Mouse (Mus musculus) intestine, embryonic 16.5 days (tissue): ENCODE measurements at regions not wholly inside any gene's neighbourhood (a gene's known extent, or its start where the extent isn't known, plus 50 kb on each side); places are given as distances from the start of the nearest gene placed in this dataset.
A peak's percentile ranks its signal among the peaks of the same experiment; 100 is the strongest.

Source experiments
- ATAC-seq: fragments of 200-750 bp; cut with Nextera tagmentation; 2 replicates; pipeline ENCODE4 v1.8.0; 2017; ENCODE audit warnings: moderate TSS enrichment, moderate library complexity
- H3K27ac ChIP-seq: fragments of 300-500 bp; sonication (generic); 2 replicates; pipeline ENCODE4 v1.5.1; 2014; ENCODE audit warnings: mild to moderate bottlenecking, low read length
- H3K27me3 ChIP-seq: fragments of 300-500 bp; sonication (generic); replicated peaks from 2 replicates; pipeline ENCODE4 v1.6.1; 2014; ENCODE audit warnings: low read length, control low read depth, mixed read lengths; ENCODE audit not compliant: control insufficient read depth, insufficient read depth
- H3K36me3 ChIP-seq: fragments of 300-500 bp; sonication (generic); 2 replicates; pipeline ENCODE4 v1.6.1; 2014; ENCODE audit warnings: low read length, control low read depth; ENCODE audit not compliant: control insufficient read depth, insufficient read depth
- H3K4me1 ChIP-seq: fragments of 300-500 bp; sonication (generic); 2 replicates; pipeline ENCODE4 v1.6.1; 2014; ENCODE audit warnings: low read length, control low read depth, mixed read lengths; ENCODE audit not compliant: control insufficient read depth, insufficient read depth
- H3K4me2 ChIP-seq: fragments of 300-500 bp; sonication (generic); 2 replicates; pipeline ENCODE4 v1.6.1; 2014; ENCODE audit warnings: low read depth, low read length, control low read depth
- H3K4me3 ChIP-seq: fragments of 300-500 bp; sonication (generic); 2 replicates; pipeline ENCODE4 v1.5.1; 2014; ENCODE audit warnings: mild to moderate bottlenecking, low read length
- H3K9ac ChIP-seq: fragments of 300-500 bp; sonication (generic); 2 replicates; pipeline ENCODE4 v1.6.1; 2014; ENCODE audit warnings: low read depth, low read length
- H3K9me3 ChIP-seq: fragments of 300-500 bp; sonication (generic); 2 replicates; pipeline ENCODE4 v1.6.1; 2016; ENCODE audit warnings: low read length, control low read depth; ENCODE audit not compliant: control insufficient read depth
- WGBS: fragments of 180-500 bp; shearing (Covaris S2); extraction: QIAGEN DNeasy Blood & Tissue Kit; methylation state at CpG from one replicate; pipeline ENCODE4 v1.1.7; 2014; 5-methylcytosine and 5-hydroxymethylcytosine counted together

- Histone ChIP-seq H3K9ac (no peak overlapping the region), H3K9me3 (no peaks in the 10 kb centered on the region), H3K27ac (no peak overlapping the region), H3K4me2 (no peak overlapping the region), H3K4me1 (no peaks in the 10 kb centered on the region), H3K4me3 (no peak overlapping the region), H3K36me3 (no peaks in the 10 kb centered on the region), H3K27me3 (no peaks in the 10 kb centered on the region)
- 82% methylated on average over 7 of the region's 7 CpGs for WGBS
- ATAC-seq, result no peak
Observed at GRCm38 (mm10) chr10:126115386-126115785, 149.4 kb downstream of the Lrig3 start.

DNA sequence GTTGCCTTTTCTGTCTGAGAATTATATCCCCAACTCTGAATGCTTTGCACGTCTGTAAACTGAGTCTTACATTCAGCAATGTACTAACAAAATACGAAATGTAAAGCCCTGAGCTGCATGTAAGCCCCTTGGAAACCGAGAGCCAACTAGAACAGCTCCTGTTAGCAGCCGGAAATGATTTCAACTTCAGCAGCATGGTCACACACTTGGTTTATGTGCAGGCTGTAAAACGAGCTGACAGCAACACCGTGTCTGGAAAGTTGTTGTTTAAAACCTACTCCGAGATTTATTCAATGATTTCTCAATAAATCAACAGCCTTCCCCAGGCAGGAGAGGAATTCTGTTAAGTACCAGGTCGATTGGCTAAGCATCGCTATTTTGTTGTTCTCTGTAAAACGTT, 155.7 kb downstream of the Lrig3 start:
- H3K27me3 ChIP-seq, result no peaks in the 10 kb centered on the region
- H3K9ac ChIP-seq, result no peak overlapping the region
- no peak for ATAC-seq
- 59% methylated on average over 10 of the region's 10 CpGs for WGBS
- H3K4me3 ChIP-seq, result no peak overlapping the region
- no peaks in the 10 kb centered on the region for H3K4me1 ChIP-seq
- no peak overlapping the region for H3K4me2 ChIP-seq
- no peaks in the 10 kb centered on the region for H3K9me3 ChIP-seq
- H3K36me3 ChIP-seq, result no peaks in the 10 kb centered on the region
- no peak overlapping the region for H3K27ac ChIP-seq

GRCm38 (mm10) chr10:126122504-126122903, 156.5 kb downstream of the Lrig3 start:
- Histone ChIP-seq H3K4me3 (no peak overlapping the region), H3K27me3 (no peaks in the 10 kb centered on the region), H3K4me1 (no peaks in the 10 kb centered on the region), H3K9me3 (no peaks in the 10 kb centered on the region), H3K36me3 (no peaks in the 10 kb centered on the region), H3K4me2 (no peak overlapping the region), H3K9ac (no peak overlapping the region), H3K27ac (no peak overlapping the region)
- ATAC-seq, result no peak
- WGBS, result 77% methylated on average over 5 of the region's 5 CpGs

DNA sequence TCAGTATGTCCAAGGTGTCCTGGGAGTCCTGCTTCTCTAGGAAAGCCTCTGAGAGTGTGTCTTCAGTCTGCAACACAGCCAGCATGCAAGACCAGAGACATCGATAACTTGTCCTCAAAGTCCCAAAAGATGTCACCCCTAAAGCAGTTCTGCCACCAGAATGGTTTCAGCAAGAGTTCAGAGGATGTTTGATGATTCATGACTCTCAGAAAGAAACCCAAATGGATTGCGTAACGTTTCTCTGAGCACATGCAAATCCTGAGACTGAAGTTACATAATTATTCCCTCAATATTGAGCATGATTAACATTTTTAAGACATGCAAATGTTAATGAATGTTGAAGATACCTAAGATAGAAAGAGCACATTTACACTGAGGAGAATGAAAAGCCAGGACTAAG, 167.2 kb downstream of the Lrig3 start:
- H3K9ac ChIP-seq, result no peak overlapping the region
- no peak overlapping the region for H3K4me3 ChIP-seq
- no peak for ATAC-seq
- H3K4me1 ChIP-seq, result no peaks in the 10 kb centered on the region
- no peaks in the 10 kb centered on the region for H3K36me3 ChIP-seq
- WGBS, result 83% methylated on average over 3 of the region's 3 CpGs
- H3K4me2 ChIP-seq, result no peak overlapping the region
- no peaks in the 10 kb centered on the region for H3K9me3 ChIP-seq
- H3K27ac ChIP-seq, result no peak overlapping the region
- H3K27me3 ChIP-seq, result no peaks in the 10 kb centered on the region

GRCm38 (mm10) chr10:126133957-126134356, 168.0 kb downstream of the Lrig3 start:
- H3K27me3 ChIP-seq, result no peaks in the 10 kb centered on the region
- H3K27ac ChIP-seq, result no peak overlapping the region
- H3K4me1 ChIP-seq, result no peaks in the 10 kb centered on the region
- ATAC-seq, result no peak
- no peak overlapping the region for H3K4me2 ChIP-seq
- no peak overlapping the region for H3K9ac ChIP-seq
- no peak overlapping the region for H3K4me3 ChIP-seq
- no peaks in the 10 kb centered on the region for H3K36me3 ChIP-seq
- H3K9me3 ChIP-seq, result no peaks in the 10 kb centered on the region

- ATAC-seq, result no peak
- no peak overlapping the region for H3K4me2 ChIP-seq
- H3K9me3 ChIP-seq, result no peaks in the 10 kb centered on the region
- WGBS, result 88% methylated on average over 12 of the region's 12 CpGs
- H3K27me3 ChIP-seq, result no peaks in the 10 kb centered on the region
- no peaks in the 10 kb centered on the region for H3K4me1 ChIP-seq
- no peak overlapping the region for H3K27ac ChIP-seq
- no peak overlapping the region for H3K4me3 ChIP-seq
- no peak overlapping the region for H3K9ac ChIP-seq
- no peaks in the 10 kb centered on the region for H3K36me3 ChIP-seq
Observed at GRCm38 (mm10) chr10:126138585-126138984, 172.6 kb downstream of the Lrig3 start.

DNA sequence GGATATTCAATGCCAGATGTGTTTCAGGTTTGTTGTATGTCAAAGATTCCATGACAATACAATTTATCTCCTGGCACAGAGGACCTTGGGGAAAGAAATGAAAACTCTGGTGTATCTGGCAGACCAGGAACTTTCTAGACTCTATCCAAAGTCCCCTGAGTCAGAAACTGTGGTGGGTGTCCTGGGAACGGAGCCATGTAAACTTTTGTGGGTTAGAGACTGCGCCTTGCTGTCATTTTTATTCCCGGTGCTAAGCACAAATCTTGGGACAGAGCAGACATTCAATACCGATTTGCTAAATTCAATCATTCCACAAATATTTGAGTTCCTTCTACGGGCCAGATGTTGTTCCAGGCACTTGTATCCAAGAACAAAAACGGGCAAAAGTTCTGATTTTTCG, 175.6 kb downstream of the Lrig3 start:
- no peaks in the 10 kb centered on the region for H3K27me3 ChIP-seq
- H3K4me1 ChIP-seq, result no peaks in the 10 kb centered on the region
- no peak overlapping the region for H3K4me2 ChIP-seq
- no peak for ATAC-seq
- H3K36me3 ChIP-seq, result no peaks in the 10 kb centered on the region
- no peak overlapping the region for H3K9ac ChIP-seq
- H3K4me3 ChIP-seq, result no peak overlapping the region
- no peaks in the 10 kb centered on the region for H3K9me3 ChIP-seq
- H3K27ac ChIP-seq, result no peak overlapping the region
- WGBS, result 62% methylated on average over 7 of the region's 7 CpGs

DNA sequence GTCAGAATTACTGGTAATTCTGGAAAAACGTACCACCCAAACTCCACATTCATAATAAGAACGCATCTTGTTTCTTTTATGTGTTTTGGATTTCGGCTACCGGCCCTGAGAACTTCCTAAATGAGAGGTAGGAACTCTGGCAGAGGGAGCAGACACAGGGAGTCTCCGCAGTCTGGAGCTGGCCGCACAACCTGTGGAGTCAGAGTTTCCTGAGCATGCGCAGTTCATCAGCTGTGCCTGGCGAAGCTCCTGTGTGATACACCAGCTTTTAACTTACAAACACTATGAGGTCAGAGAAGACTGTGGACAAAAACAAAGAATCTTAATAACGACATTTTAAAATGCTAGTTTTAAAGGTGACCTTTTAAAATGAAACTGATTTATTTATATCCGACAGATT, 177.9 kb downstream of the Lrig3 start:
- Histone ChIP-seq H3K9ac (no peak overlapping the region), H3K4me3 (no peak overlapping the region), H3K27me3 (no peaks in the 10 kb centered on the region), H3K27ac (no peak overlapping the region), H3K4me1 (no peaks in the 10 kb centered on the region), H3K36me3 (no peaks in the 10 kb centered on the region), H3K4me2 (no peak overlapping the region), H3K9me3 (no peaks in the 10 kb centered on the region)
- WGBS, result 74% methylated on average over 10 of the region's 10 CpGs
- no peak for ATAC-seq

DNA sequence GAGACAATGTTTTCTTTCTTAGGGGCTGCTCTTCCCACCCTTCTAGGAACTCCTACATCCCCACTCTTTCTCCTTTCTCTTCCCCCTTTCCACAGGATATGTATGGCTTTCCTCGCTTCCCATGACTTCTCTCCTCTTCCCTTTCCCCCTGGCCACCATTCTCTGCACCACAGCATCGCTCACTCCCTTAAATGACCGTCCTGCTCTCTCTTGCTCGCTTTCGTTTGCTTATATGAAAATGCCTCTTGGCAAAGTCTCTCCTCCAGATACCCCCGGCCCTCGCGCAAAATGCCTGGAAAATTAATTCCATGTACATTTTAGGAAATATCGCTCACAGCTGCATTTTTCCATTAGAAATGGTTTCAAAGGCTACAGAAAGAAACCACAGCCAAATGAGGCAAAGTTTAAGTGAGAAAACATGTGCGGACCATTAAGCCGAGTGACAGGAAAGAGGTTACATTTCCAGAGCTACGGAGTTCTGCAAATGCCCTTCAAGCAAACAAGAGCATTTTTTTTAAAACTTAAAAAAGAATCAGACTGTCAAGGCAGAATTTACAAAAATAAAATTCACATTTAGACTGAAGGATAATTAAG, 178.7 kb downstream of the Lrig3 start:
- 0 out of 2 replicates have a peak overlapping the region, but pooled peaks have one; percentile 10 for H3K27ac ChIP-seq
- 55% methylated on average over 12 of the region's 12 CpGs for WGBS
- H3K4me3 ChIP-seq, result no peak overlapping the region

GRCm38 (mm10) chr10:126157300-126157699, 191.3 kb downstream of the Lrig3 start:
- no peak overlapping the region for H3K4me3 ChIP-seq
- WGBS, result 37% methylated on average over 4 of the region's 4 CpGs
- H3K36me3 ChIP-seq, result no peaks in the 10 kb centered on the region
- H3K4me1 ChIP-seq, result no peaks in the 10 kb centered on the region
- H3K27ac ChIP-seq, result no peak overlapping the region
- no peak overlapping the region for H3K9ac ChIP-seq
- no peaks in the 10 kb centered on the region for H3K27me3 ChIP-seq
- H3K9me3 ChIP-seq, result no peaks in the 10 kb centered on the region
- H3K4me2 ChIP-seq, result no peak overlapping the region
- ATAC-seq, result no peak

More for the DNA sequence above, 178.7 kb downstream of the Lrig3 start:
- H3K27me3 ChIP-seq, result no peaks in the 10 kb centered on the region
- no peaks in the 10 kb centered on the region for H3K4me1 ChIP-seq
- no peaks in the 10 kb centered on the region for H3K36me3 ChIP-seq
- no peak overlapping the region for H3K9ac ChIP-seq
- H3K4me2 ChIP-seq, result peak overlapping the region; percentile 14; the same call in 1 of the 2 replicates
- no peak for ATAC-seq
- H3K9me3 ChIP-seq, result no peaks in the 10 kb centered on the region
